Mouse (Mus musculus) heart, embryonic 15.5 days (tissue): ENCODE measurements around the gene Elf1. TPM values are rescaled to one million over a fixed set of nuclear protein-coding genes. Genes with fewer than 3 reads are reported as not detected.

Source experiments
- ATAC-seq: fragments of 200-750 bp; cut with Nextera tagmentation; replicated peaks from 2 replicates; pipeline ENCODE4 v1.8.0; 2017; ENCODE audit warnings: low read depth, moderate TSS enrichment; ENCODE audit not compliant: insufficient number of reproducible peaks, insufficient read depth, low FRiP score
- H3K27ac ChIP-seq: fragments of 300-500 bp; sonication (generic); 2 replicates; pipeline ENCODE4 v1.5.1; 2015; ENCODE audit warnings: mild to moderate bottlenecking, inconsistent platforms
- H3K27me3 ChIP-seq: fragments of 300-500 bp; sonication (generic); 2 replicates; pipeline ENCODE4 v1.6.1; 2015; ENCODE audit warnings: inconsistent platforms
- H3K36me3 ChIP-seq: fragments of 300-500 bp; sonication (generic); 2 replicates; pipeline ENCODE4 v1.6.1; 2015; ENCODE audit warnings: mild to moderate bottlenecking, inconsistent platforms
- H3K4me1 ChIP-seq: fragments of 300-500 bp; sonication (generic); replicated peaks from 2 replicates; pipeline ENCODE4 v1.6.1; 2015; ENCODE audit warnings: inconsistent platforms
- H3K4me2 ChIP-seq: fragments of 300-500 bp; sonication (generic); 2 replicates; pipeline ENCODE4 v1.6.1; 2015; ENCODE audit warnings: inconsistent platforms, mild to moderate bottlenecking, moderate library complexity
- H3K4me3 ChIP-seq: fragments of 300-500 bp; sonication (generic); 2 replicates; pipeline ENCODE4 v1.5.1; 2015; ENCODE audit warnings: mild to moderate bottlenecking, inconsistent platforms
- H3K9ac ChIP-seq: fragments of 300-500 bp; sonication (generic); 2 replicates; pipeline ENCODE4 v1.6.1; 2015; ENCODE audit warnings: mild to moderate bottlenecking, inconsistent platforms
- H3K9me3 ChIP-seq: fragments of 300-500 bp; sonication (generic); replicated peaks from 2 replicates; pipeline ENCODE4 v1.6.1; 2016; ENCODE audit warnings: inconsistent platforms
- WGBS: fragments of 180-500 bp; shearing (Covaris S2); methylation state at CpG from one replicate; pipeline ENCODE4 v1.1.7; 2015; ENCODE audit warnings: mixed read lengths; 5-methylcytosine and 5-hydroxymethylcytosine counted together
- microRNA-seq: library from miRNA; unstranded; fragments of <30 nt; microRNA quantifications from one replicate; pipeline ENCODE4, GENCODE M21; 2016
- polyA plus RNA-seq: library from polyadenylated mRNA; unstranded; fragments of >200 nt; fragmentation: Nextera tagmentation; extraction: Ambion mirVana; gene quantifications from 2 replicates; pipeline ENCODE4 v1.2.1, GENCODE M21; 2015

Elf1 gene
- polyA plus RNA-seq, 1 experiment from 2014 or later = 7.8 TPM

DNA sequence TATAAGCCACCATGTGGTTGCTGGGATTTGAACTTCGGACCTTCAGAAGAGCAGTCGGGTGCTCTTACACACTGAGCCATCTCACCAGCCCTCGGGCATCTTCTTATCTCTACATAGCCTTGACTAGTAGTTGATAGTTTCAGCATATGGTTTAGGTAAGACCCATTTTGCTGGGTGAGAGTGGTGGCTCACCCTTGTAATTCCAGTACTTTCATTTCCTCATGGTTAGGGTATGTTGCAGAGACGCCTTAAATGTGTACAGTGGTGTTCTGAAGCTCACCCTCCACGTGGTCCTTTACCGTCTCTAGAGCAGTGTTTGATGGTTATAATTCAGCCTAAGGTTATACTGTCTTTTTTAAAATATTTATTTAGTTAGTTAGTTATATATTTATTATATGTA lies 125.4 kb downstream of the Elf1 start:
- no peak overlapping the region for H3K4me3 ChIP-seq
- H3K27me3 ChIP-seq = no peaks in the 10 kb centered on the region
- 86% methylated on average over 6 of the region's 6 CpGs for WGBS
- ATAC-seq = no peak
- H3K27ac ChIP-seq = no peak overlapping the region
- H3K4me2 ChIP-seq = no peak overlapping the region
- H3K36me3 ChIP-seq = peaks cover 76% of the 10 kb centered on the region
- no peaks in the 10 kb centered on the region for H3K9me3 ChIP-seq
- H3K4me1 ChIP-seq = no peaks in the 10 kb centered on the region
- no peak overlapping the region for H3K9ac ChIP-seq

DNA sequence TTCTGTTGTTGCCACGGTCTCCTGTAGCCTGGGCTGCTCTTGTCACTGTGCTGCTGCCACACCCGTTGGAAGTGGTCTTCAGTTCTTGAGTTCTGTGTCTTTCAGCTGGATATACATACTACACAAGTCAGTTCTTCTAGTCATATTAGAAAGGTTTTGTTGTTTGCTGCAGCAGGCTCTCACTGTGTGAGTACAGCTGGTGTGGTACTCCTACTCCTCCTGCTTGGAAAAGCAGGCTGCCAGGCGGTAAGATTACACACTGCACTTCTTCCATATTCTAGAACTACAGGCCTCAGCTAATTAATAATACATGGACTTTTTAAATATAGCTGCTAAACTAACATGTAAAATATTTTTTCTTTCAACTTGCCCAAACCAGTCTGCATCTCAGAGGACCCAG lies 125.9 kb downstream of the Elf1 start:
- 87% methylated on average over 3 of the region's 3 CpGs for WGBS
- Histone ChIP-seq H3K4me2 (no peak overlapping the region), H3K4me1 (no peaks in the 10 kb centered on the region), H3K9ac (no peak overlapping the region), H3K27me3 (no peaks in the 10 kb centered on the region), H3K36me3 (peaks cover 75% of the 10 kb centered on the region), H3K4me3 (no peak overlapping the region), H3K27ac (no peak overlapping the region), H3K9me3 (no peaks in the 10 kb centered on the region)
- ATAC-seq = no peak

DNA sequence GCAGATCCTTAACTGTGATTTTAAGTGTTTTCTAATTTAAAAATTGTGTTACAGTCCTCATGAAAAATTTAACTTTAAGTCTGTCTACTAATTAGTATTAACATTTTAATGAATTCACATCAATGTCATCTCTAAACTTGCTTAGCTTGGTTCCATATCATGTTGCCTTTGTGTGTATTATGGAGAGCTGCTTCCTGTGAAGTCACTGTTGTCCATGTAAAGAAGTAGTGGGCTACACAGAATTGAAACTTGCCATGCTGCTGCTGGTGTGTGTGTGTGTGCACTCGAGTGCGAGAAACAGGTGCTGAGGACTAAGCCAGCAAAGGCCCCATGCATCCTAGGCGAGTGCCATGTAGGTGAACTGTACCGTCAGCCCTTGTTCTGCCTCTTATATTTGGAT lies 126.4 kb downstream of the Elf1 start:
- no peak overlapping the region for H3K4me3 ChIP-seq
- no peaks in the 10 kb centered on the region for H3K9me3 ChIP-seq
- WGBS = 92% methylated on average over 4 of the region's 4 CpGs
- no peaks in the 10 kb centered on the region for H3K27me3 ChIP-seq
- H3K9ac ChIP-seq = no peak overlapping the region
- no peak for ATAC-seq
- H3K4me2 ChIP-seq = no peak overlapping the region
- no peak overlapping the region for H3K27ac ChIP-seq
- no peaks in the 10 kb centered on the region for H3K4me1 ChIP-seq
- H3K36me3 ChIP-seq = peaks cover 74% of the 10 kb centered on the region

DNA sequence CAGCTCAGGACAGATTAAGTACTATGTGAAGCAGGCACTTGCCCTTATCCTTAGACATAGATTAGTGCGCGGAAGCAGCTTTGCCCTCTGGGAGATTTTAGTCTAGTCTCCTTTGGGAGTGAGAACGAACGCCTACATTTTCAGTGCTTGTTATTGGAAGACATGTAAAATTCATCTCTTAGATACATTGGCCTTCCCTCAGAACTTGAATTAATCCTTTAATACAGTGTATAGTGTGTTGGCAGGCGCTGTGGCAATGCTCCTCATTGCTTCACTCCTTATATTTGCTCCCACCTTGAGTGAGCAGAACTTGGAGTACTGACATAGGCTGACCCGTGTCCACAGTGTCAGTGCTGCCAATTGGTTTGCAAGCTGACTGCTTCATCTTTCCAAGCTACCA lies 127.3 kb downstream of the Elf1 start:
- no peak overlapping the region for H3K4me3 ChIP-seq
- H3K9me3 ChIP-seq = no peaks in the 10 kb centered on the region
- 87% methylated on average over 6 of the region's 6 CpGs for WGBS
- no peaks in the 10 kb centered on the region for H3K27me3 ChIP-seq
- no peaks in the 10 kb centered on the region for H3K4me1 ChIP-seq
- ATAC-seq = no peak
- H3K27ac ChIP-seq = no peak overlapping the region
- peaks cover 76% of the 10 kb centered on the region for H3K36me3 ChIP-seq
- no peak overlapping the region for H3K9ac ChIP-seq
- no peak overlapping the region for H3K4me2 ChIP-seq

DNA sequence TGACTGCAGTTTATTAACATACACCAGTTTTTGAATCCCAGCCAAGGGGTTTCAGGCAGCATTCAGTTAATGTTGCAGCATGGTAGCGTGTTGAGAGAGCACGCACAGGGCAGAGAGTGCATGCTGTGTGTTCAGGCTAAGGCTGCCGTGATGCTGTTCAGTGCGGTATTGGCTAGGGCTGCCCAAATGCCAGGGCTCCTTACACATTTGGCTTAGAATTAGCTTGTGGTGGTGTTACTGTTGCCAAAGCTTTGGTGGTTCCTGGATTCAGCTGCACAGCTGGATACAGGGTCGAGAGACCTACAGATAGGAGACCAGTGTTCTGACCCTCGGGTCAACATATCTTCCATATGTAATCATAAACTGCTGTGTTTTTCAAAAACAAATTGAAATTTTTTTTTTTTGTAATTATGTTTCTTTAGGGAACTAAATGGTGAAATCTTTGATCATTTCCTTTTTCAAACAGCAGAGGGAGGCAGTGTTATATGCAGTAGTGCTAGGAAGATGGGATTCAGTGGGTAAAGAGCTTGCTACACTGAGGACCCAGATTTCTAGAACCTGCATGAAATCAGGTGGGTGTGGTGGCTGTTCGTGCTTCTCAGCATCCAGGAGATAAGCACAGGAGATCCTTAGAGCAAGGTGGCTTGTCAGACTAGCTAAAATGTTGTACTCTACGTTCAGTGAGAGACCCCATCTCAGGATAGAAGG lies 136.3 kb downstream of the Elf1 start:
- peaks cover 48% of the 10 kb centered on the region for H3K36me3 ChIP-seq
- WGBS = 79% methylated on average over 8 of the region's 8 CpGs
- ATAC-seq = no peak
- no peaks in the 10 kb centered on the region for H3K9me3 ChIP-seq
- 0 out of 2 replicates have a peak, but pooled peaks cover 2% of the 10 kb centered on the region for H3K4me1 ChIP-seq
- no peak overlapping the region for H3K4me2 ChIP-seq
- no peak overlapping the region for H3K4me3 ChIP-seq
- H3K27ac ChIP-seq = no peak overlapping the region
- no peak overlapping the region for H3K9ac ChIP-seq
- H3K27me3 ChIP-seq = no peaks in the 10 kb centered on the region

DNA sequence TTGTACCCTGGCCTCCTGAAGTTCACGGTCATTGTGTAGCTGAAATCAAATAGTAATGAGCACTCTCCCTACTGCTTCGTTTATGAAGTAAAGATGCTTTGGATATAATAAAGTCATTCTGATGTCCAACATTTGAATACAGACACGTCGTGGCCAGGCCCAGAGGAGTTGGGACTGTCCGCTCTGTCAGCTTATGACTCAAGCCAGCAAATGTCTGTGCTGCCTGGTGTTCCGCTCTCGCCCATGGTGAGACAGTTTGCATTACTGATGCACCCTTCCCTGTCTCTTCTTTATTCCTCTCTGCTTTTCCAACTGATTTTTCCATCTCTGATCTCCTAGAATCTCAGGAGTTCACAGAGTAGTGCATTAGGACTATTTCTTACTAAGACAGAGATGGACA lies 138.8 kb downstream of the Elf1 start:
- Histone ChIP-seq H3K9ac (no peak overlapping the region), H3K27ac (no peak overlapping the region), H3K4me3 (no peak overlapping the region), H3K36me3 (peaks cover 44% of the 10 kb centered on the region), H3K9me3 (no peaks in the 10 kb centered on the region), H3K4me1 (0 out of 2 replicates have a peak, but pooled peaks cover 2% of the 10 kb centered on the region), H3K4me2 (no peak overlapping the region), H3K27me3 (no peaks in the 10 kb centered on the region)
- WGBS = 95% methylated on average over 7 of the region's 7 CpGs
- ATAC-seq = no peak

DNA sequence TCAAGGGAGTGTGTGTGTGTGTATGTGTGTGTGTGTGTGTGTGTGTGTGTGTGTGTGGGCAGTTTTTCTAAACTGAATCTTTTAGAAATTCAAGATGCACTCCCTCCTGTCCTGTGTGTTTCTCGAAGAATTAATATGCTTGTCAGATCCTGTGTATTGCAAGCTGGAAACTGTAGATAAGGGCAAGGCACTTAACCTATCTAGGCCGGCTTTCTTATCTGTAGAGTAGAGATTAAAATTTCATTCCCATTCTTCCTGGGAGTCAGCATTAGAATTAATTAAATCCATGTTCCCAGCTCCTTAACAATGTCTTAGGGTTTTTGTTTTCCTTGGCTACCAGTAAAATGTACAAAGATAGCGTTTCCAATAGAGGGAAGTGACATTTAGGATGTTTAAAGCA lies 140.1 kb downstream of the Elf1 start:
- no peak for ATAC-seq
- H3K36me3 ChIP-seq = peaks cover 53% of the 10 kb centered on the region
- H3K4me2 ChIP-seq = no peak overlapping the region
- no peaks in the 10 kb centered on the region for H3K9me3 ChIP-seq
- no peaks in the 10 kb centered on the region for H3K27me3 ChIP-seq
- no peak overlapping the region for H3K4me3 ChIP-seq
- no peak overlapping the region for H3K9ac ChIP-seq
- H3K27ac ChIP-seq = no peak overlapping the region
- 0 out of 2 replicates have a peak, but pooled peaks cover 2% of the 10 kb centered on the region for H3K4me1 ChIP-seq
- 32% methylated on average over 3 of the region's 3 CpGs for WGBS

Small RNA genes within 50 kb of the gene (microRNA-seq; reads per million reads assigned to microRNA genes)
- gene Gm27857 = not detected

Other genes with a start within 250 kb of the Elf1 start
- gene Zfp957, start 233.8 kb upstream of the Elf1 start, polyA plus RNA-seq = not detected in 2 replicates
- 23.8 and 57.0 TPM in 2 replicates for gene Rgcc, start 179.5 kb upstream of the Elf1 start, polyA plus RNA-seq
- 19.1 and 19.3 TPM in 2 replicates for gene Naa16, start 90.4 kb upstream of the Elf1 start, polyA plus RNA-seq
- 9.4 and 9.7 TPM in 2 replicates for gene Mtrf1, start 83.4 kb upstream of the Elf1 start, polyA plus RNA-seq
- 7.2 and 8.6 TPM in 2 replicates for gene Kbtbd7, start 54.7 kb upstream of the Elf1 start, polyA plus RNA-seq
- gene Kbtbd6, start 29.4 kb upstream of the Elf1 start, polyA plus RNA-seq = 1.6 and 2.0 TPM in 2 replicates
- 24.0 and 25.7 TPM in 2 replicates for gene Wbp4, start 326 bp downstream of the Elf1 start, polyA plus RNA-seq
- 92.5 and 106 TPM in 2 replicates for gene Sugt1, start 106.5 kb downstream of the Elf1 start, polyA plus RNA-seq
- 3.5 and 12.1 TPM in 2 replicates for gene Cnmd, start 181.0 kb downstream of the Elf1 start, polyA plus RNA-seq